Mouse (Mus musculus) retina, embryonic 14.5 days (tissue): ENCODE data around the gene Enpp3.
"Not testable (repeated sequence)": the region's sequence is repeated elsewhere in the genome, so short reads cannot be mapped to it uniquely, and the experiment has no call there.

Experiments
- DNase-seq: peaks from one replicate; pipeline ENCODE4 v3.0.0-alpha.2; 2015; ENCODE audit warnings: low spot score

Gene Enpp3

GRCm38 (mm10) chr10:24822842-24823241 lies 19.8 kb downstream of the Enpp3 start:
- DNase-seq, result no peak

GRCm38 (mm10) chr10:24821990-24822676 lies 20.5 kb downstream of the Enpp3 start:
- DNase-seq, result no peak

- DNase-seq, result no peak
Measured at GRCm38 (mm10) chr10:24819526-24819925, 23.1 kb downstream of the Enpp3 start.

DNA sequence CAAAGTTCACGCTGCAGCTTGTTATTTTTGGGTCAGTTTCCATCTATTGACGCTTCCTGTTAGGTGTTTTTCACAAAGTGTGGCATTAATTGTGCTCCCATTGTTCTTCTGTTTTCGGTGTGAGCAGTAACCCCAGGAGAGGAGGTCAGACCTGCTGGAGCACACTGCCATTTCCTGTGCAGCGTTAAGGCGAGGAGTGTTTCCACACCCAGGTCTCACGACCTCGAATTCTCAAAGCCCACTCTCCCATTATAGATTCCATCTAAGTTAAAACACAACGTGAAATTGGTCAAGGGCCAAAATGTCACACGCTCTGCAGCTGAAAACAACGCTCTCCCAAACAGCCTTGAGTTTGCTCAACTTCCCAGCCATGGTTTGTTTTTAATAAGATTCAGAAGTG lies 32.0 kb downstream of the Enpp3 start:
- DNase-seq, result no peak

DNA sequence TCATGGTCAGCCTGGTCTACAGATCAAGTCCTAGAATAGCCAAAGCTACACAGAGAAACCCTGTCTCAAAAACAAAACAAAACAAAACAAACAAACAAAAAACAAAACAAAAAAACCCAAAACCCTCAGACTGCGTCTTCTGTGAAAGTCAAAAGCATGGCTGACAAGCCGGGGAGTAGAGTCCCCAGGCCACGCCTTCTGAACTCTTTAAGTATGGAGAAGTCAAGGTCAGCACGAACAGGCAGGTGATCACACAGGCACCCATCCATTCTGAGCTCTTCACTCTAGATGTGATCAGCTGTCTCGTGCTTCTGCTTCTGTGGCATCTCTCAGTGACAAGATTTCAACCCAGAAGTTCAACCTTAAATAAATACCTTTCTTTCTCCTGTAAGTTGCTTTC lies 35.9 kb downstream of the Enpp3 start:
- DNase-seq, result no peak

GRCm38 (mm10) chr10:24805876-24806275 lies 36.7 kb downstream of the Enpp3 start:
- DNase-seq, result no peak

DNA sequence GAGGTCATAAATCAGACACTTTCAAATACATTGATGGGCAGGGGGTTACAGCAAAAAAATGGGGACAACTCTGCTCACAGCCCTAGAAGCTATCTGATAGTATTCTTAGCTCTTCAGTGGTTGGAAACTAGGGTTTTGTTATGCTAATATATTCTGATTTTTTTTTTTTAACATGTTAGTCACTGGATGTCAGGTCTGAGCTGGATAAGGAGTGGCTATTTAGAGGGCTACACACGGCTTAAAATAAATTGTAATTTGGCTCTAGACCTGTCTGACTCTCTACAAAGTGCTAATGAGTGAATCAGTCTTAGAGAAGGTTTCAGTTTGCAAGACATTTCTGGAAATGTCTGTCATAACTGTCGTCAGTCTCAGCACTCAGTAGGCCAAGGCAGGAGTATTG lies 37.5 kb downstream of the Enpp3 start:
- DNase-seq, result no peak

GRCm38 (mm10) chr10:24802742-24803244 lies 39.8 kb downstream of the Enpp3 start:
- not testable (repeated sequence) for DNase-seq

- no peak for DNase-seq
Measured at GRCm38 (mm10) chr10:24801796-24802195, 40.8 kb downstream of the Enpp3 start.

DNA sequence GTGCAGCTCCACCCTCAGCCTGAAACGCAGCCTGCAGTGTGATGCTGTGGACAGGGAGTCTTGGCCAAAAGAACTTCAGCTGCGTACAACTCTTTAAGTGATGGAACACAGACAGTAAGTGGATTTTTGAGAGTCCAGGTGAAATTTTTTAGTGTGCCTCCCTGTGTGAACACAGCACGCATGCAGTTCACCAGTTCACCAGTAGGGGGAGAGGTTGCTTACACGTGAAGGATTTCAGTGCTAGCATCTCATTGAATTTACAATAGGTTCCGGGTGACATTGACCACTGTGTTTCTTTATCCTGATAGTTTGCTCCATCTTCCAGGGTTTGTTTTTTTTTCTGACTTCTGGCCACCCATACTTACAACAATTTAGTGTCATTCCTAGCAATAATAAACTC lies 45.4 kb downstream of the Enpp3 start:
- DNase-seq, result peak; percentile 75

DNA sequence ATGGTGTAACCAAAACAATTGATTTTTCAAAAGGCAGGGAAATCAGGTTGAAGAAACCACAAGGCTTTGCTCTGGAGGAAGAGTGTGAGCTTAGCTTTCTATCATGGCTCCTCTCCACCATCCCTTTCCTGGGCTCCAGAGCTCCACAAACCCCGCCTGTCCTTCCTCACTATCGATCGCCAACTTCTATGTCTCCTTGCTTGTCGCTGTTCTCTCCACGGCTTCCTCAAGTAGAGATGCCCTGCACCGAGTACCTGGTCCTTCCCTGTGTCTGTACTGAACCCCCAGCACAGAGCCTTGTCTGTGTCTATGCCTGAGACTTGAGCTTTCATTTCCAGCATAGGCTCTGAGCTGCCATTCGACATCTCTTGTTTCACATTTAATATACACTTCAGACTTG lies 49.9 kb downstream of the Enpp3 start:
- no peak for DNase-seq

GRCm38 (mm10) chr10:24789747-24790545 lies 52.7 kb downstream of the Enpp3 start:
- DNase-seq, result peak; percentile 63

- no peak for DNase-seq
Measured at GRCm38 (mm10) chr10:24785345-24785744, 57.3 kb downstream of the Enpp3 start.

DNA sequence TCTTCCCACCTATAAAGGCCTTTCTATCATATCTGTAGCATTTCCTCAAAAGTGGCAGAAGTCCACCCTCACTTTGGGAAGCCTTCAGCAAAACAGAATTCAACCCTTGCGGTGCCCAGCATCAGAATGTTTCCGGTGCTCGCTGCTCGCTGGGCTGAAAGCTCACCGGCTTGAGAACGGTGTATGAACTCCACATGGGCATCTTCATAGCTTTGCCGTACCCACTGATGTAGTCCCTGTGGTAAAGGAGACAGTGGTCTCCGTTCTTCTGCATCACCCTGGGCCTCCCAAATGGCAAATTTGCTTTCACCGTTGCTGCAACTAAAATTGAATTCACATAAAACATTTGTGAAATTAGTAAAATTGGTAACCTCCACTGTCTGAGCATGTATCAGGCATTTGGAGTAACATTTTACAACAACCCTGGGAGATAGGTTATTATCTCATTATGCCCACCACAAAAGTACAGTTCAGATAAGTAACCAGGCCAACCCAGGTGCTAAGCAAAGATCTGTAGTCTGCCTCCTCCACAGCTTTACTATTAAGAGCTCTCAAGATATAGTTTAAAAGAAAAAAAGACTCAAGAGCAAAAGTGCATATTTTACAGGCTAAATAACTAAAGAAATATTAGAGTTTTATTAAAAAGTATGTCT lies 57.9 kb downstream of the Enpp3 start:
- DNase-seq, result no peak

DNA sequence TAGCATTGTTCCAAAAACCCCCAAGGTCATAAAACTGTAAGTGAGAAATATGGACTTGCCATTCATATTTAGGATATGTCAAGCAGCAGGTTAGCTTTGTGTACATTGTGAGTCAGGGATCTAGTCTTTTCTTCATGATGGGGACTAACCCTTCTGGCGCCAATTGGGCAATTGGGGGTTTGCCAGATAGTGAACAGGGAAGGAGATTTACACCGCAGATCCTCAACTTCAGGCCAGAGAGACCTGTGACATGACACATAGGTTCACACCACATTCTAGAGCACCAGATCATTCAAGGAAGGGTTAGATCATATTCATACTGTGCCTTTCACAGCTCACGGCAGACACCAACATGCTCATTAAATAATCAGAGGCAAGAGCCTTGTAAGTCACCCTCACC lies 58.7 kb downstream of the Enpp3 start:
- DNase-seq, result no peak

DNA sequence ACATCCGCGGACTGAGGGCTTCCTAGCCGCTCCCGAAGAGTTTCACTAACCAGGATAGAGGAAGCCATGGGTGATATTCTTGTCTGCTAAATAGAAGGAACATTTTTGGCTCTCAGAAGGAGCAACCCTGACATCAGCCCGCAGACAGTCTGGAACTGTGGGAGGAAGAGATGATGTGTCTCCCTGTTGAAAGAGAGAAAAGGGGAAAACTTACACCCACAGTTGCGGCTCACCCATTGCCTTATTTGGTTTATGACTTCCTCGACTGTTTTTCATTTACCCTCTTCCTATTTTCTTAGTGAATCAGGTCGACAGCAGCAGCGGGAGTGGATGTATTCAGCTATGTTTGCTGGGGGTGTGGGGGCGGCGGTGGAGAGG lies 64.0 kb downstream of the Enpp3 start:
- DNase-seq, result no peak

DNA sequence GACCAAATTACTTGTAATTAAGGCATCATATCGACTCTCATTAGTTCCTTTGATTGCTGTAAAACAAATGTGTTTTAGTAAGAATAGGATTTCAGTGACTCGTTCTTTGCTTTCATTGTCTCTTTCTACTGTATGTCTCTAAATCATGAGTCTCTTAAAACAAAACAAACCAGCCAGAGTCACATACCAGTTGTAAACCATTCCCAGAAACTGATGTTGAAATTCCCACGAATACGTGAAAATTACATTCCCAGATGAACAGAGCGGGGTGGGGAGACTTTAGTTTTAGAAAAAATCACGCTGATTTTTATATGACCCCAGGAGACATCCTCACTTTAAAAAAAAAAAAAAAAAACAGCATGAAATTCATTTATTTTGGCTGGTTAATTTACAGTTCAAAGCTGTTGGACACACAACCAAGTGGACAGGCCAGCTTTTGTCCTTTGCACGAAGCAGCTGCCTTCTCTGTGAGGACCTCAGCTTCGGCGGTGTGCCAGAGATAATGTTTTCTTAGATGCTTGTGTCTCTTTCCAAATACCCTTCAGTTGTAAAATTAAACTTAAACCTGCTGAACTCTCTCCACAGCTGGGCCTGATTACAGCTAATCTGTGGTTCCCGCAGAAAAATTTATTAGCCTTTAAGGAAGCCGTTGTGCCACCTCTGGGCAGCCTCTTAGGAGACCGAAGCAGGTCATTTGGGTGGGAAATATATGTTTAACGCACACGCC lies 64.5 kb downstream of the Enpp3 start:
- no peak for DNase-seq

DNA sequence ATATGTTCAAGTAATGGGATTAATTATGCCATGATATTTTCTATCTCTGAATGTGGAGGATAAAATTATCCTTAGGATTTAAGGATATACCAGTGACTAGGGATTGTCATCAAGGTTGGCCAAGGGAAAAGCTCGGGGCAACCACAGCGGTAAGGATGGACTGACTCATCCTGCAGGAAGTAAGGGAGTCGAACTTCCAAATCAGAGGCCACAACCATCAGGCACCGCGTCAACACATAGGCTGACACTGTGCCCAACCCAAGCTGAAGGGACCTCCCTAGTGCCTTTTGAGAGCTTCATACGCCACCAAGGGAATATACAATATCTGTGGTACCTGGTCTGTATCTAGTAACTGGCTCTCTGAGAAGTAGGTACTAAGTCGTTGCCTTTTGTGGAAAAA lies 73.1 kb downstream of the Enpp3 start:
- no peak for DNase-seq

- no peak for DNase-seq
Measured at GRCm38 (mm10) chr10:24767695-24768094, 74.9 kb downstream of the Enpp3 start.

- DNase-seq, result no peak
Measured at GRCm38 (mm10) chr10:24766061-24766460, 76.6 kb downstream of the Enpp3 start.

DNA sequence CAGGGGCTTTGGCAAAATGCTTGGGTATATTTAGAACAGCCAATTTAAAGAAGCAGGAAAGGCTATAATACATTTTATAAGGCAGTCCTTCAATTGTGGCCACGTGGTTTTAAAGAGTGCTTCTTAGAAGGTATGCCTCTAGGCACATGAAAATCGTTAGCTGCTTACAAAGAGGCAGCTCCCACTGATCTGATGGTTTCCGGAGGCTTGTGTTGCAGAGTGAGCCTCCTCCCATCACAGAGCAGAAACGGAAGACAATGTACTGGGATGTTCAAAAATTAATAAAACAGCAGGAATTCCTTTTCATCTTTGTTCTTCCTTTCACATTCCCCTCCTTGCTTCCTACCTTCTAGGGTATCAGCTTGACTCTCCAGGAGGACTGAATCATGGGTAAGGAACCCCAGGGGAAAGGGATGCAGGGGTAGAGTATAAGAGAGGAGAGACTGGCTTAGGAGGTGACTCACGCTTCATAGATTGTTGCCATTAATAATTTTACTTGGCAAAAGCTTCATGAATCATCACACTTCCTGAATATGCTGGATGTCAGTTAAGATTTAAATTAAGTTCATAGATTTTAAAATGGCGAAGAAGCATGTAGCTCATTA lies 77.4 kb downstream of the Enpp3 start:
- DNase-seq, result no peak

DNA sequence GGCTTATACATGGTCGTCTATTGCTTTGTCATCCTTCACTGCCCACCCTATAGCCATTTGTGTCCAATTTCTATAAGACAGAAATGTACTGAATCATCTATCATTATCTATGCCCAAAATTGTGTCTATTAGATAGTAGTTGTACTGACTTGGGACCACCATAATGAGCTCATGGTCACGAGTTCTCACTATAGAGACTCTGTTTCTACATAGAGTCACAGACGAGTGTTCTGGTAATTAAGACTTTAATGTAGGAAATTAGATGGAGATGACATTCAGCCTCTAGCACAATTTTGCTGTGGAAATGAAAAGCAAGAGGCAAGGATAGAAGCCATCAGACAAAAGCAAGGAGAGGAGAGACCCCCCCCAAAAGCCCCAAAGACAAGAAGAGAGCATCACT lies 78.0 kb downstream of the Enpp3 start:
- no peak for DNase-seq
